Mouse (Mus musculus) erythroblast, adult 5-6 weeks (primary cell): ENCODE data around the gene Vangl2. TPM values are rescaled to one million over a fixed set of nuclear protein-coding genes. Genes with fewer than 3 reads are reported as not detected.

Experiments used
- ATAC-seq: replicated peaks from 2 replicates; pipeline ENCODE4 v1.8.0; 2016; ENCODE audit warnings: moderate number of reproducible peaks, mild to moderate bottlenecking, moderate TSS enrichment, inconsistent platforms; ENCODE audit not compliant: poor library complexity, low FRiP score, severe bottlenecking
- total RNA-seq, 2 experiments: library from RNA; stranded (forward) in 1 of 2; stranded (reverse) in 1 of 2; fragments of 150-400 nt in 1 of 2; fragments of 200-764, 138-1000 nt in 1 of 2; gene quantifications; 2 replicates each; pipeline versions ENCODE4 v1.2.3 to v1.2.4; 2015 to 2017; ENCODE audit warnings: low replicate concordance in 2 of 2

Vangl2 gene
- total RNA-seq, 2 experiments from 2014 or later, result 3.4 TPM; not detected in 1

DNA sequence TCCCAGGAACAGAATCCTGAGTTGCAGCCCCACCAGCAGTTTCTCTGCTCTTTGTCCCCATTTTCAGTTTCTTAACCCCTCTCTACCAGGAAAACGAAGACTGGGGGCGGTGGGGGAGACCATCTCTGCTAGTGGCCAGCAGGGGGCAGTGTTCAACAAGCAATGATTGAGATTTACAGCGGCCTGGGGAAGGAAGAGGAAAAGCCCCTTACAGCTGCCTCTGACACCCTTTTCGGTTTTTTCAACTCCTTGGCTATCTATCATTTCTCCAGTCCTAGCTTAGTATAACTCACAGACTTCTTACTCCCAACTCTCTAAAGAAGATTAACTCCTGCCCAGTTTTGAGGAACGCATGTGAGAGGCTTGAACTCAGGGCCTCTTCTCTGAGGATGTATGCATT lies 18.7 kb upstream of the Vangl2 start:
- ATAC-seq, result peak; percentile 76

DNA sequence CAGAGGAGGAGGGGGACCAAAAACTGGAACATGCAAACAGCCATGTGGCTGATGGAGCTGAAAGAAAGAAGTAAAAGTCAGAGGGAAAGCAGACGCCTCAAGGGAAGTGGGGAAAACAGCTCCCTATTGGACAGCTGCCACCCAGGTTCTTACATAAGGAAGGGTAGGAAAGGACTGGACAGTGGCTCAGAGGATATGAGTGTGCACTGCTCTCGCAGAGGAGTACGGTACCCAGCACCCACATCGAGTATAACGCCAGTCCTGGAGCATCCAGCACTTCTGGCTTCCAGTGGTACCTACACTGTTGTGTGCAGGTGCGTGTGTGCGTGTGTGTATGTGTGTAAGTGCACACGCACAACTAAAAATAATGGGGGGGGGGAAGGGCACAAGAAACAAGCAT lies 18.2 kb upstream of the Vangl2 start:
- ATAC-seq, result no peak

DNA sequence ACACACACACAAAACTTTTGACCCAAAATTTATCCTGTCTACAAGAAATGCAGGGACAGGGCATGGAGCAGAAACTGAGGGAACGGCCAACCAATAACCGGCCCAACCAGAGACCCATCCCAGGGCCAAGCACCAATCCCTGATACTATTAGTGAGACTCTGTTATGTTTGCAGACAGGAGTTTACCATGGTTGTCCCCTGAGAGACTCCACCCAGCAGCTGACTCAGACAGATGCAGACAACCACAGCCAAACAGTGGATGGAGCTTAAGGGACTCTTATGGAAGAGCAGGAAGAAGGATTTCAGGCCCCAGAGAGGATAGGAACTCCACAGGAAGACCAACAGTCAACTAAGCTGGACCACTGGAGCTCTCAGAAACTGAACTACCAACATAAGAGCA lies 1.7 kb upstream of the Vangl2 start:
- ATAC-seq, result no peak

DNA sequence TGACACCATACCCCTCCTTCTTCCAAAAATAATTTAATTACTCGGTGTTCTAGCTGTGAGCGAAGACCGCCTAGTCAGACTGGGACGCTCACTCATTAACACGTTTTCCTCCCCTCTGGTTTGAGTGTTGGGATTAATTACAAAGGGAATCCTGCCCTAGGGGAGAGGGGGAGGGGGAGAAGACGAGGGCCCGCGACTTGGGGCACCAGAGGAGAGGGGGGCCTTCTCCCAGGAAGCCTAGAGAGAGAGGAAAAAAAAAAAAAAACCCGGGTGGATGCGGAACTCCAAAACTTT lies 488 bp downstream of the Vangl2 start:
- no peak for ATAC-seq

DNA sequence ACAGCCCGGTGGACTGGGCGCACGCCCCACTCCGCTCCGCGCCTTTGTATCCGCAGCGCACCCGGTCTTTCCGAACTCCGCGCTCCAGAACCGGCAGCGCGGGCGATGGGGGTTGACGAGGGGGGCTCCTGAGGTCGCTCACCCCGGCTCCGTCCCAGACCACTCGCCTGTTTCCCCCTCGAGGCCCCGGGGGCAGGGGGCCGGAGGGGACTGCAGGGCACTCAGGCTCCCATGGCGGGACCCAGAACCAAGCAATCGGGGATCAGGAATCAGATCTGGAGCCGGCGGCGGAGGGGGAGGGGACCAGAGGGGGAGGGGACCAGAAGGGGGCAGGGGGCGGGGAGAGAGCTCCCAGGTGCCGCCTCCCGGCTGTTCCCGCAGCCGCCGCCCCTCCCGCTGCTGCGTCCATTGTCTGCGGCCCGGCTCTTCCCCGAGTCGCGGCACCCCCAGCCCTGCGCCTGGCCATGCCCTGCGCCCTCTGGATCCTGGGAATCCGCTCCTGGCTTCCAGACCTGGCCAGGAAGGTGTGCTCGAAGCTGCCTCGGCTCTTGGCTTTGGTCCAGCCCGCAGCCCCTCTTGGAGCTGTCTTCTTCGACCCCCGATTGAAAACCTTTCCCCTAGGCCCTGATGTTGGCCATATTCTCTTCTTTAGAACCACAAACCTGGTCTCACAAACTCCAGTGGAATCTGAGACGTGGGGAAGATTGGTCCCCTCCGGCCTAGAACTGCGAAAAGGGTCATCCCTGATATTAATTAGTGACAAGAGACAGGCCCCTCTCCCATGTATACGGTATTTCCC lies 1.0 kb downstream of the Vangl2 start:
- no peak for ATAC-seq

- no peak for ATAC-seq
These were observed 1.9 kb downstream of the Vangl2 start for GRCm38 (mm10) chr1:172026201-172026901.

DNA sequence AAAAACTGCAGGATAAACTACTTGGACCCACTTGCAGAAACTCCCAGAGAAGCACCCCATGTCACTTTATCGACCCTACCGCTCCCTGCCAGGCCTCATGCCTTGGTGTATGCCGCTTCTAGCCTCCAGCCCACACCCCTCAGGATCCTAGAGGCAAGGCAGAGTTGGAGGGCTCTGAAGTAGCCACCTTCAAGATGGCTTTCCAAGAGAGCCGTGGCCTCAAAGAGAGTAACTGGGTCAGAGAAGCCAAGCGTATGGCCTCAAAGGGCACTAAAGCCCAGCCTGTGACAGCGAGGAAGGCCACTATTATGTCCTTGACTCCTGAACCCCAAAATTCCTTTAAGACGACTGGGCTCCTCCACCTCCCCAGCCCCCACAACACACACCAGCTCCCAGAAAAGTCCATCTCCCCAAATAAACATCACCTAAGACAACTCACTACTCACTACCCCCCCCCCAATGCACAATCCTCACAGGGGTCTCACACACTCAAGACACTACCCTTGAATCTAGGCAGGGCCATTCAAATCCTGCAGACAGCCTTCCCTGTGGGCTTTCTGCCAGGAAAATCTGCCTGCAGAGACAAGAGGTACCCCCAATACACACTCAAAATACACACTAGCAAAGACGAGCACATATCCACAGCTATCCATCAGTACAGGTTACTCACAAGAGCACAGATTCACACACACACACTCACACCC lies 2.9 kb downstream of the Vangl2 start:
- ATAC-seq, result no peak

GRCm38 (mm10) chr1:172024140-172024895 lies 3.9 kb downstream of the Vangl2 start:
- no peak for ATAC-seq

GRCm38 (mm10) chr1:172019863-172020521 lies 8.3 kb downstream of the Vangl2 start:
- no peak for ATAC-seq

GRCm38 (mm10) chr1:172019339-172019738 lies 8.9 kb downstream of the Vangl2 start:
- ATAC-seq, result no peak

GRCm38 (mm10) chr1:172018336-172019311 lies 9.6 kb downstream of the Vangl2 start:
- no peak for ATAC-seq

- no peak for ATAC-seq
These were observed 10.7 kb downstream of the Vangl2 start for GRCm38 (mm10) chr1:172017517-172018070.

DNA sequence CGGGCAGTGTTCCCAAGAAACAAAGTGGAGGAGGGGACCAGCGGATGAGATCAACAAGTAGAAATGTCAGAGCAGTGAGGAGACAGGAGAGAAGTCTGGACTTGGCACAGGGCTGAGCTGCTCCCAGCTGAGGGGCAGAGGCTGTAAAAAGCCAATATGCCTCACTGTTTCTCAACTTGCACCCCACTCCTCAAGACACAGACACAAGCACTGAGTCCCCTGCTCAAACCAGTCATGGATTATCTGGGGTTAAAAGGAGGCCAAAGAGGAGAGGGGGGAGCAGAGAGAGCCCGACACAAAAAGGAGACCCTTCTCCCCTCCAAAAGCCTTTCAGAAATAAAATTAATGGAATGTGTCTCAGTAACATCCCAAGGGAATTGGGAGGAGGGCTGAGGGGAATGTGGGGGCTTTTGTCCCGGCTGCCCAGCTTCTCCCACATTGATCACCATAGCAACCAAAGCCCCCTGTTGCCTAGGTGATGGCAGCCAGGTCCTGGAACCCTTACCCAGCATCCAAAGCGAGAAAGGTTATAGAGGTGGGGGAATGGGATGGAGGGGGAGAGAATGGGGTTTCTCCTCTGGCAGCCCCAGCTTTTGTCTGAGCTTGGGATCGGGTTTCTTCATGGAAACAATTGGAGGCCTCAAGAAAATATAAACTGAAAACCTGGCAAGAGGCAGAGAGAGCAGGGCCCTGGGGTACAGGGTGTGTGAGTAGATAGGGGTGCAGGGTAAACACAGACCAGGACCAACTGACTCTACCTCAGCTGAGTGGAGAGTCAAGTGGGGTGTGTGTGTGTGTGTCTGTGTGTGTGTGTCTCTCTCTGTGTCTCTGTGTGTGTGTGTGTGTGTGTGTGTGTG lies 11.4 kb downstream of the Vangl2 start:
- ATAC-seq, result no peak

- ATAC-seq, result no peak
These were observed 12.2 kb downstream of the Vangl2 start for GRCm38 (mm10) chr1:172016031-172016430.

GRCm38 (mm10) chr1:172015312-172015939 lies 12.8 kb downstream of the Vangl2 start:
- ATAC-seq, result no peak

GRCm38 (mm10) chr1:172014771-172015170 lies 13.5 kb downstream of the Vangl2 start:
- ATAC-seq, result no peak

DNA sequence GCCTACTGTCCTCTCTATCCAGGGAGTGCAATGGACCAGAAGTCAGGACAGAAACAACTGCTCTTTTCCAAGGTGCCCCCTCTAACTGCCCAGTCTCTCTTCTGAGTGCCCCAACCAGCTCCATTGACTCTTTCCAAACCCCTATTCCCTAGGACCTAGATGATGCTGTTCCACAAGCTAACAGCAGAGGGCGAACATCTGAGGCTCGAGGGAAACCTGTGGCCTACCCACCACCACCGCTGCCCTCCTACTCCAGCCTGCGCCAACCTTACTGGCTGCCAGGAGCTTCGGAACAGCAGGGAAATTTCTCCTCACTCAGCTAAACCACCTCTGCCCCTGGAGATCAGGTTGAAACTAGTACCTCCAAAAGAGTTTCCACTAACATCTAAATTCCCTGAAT lies 16.2 kb downstream of the Vangl2 start:
- ATAC-seq, result no peak
